8 mouse cellular contexts compared by ENCODE assay signal in genomic region chr6:29024000-29024417, GRCm38 (mm10). TPM values are rescaled to one million over a fixed set of nuclear protein-coding genes. Genes with fewer than 3 reads are reported as not detected.
DNase-seq lines count a peak whose midpoint lies in the region; ATAC-seq and TF ChIP-seq lines count a peak whose summit lies in the region.

No protein-coding gene starts in this region.

- H3K9ac ChIP-seq in intestine, embryonic 16.5 days (ENCODE audit: low read depth, low read length), result no peak overlapping the region
- no peak overlapping the region for H3K9ac ChIP-seq in limb, embryonic 14.5 days (ENCODE audit: low read depth, low read length, severe bottlenecking)
- no peak overlapping the region for H3K9ac ChIP-seq in stomach, embryonic 15.5 days

- H3K27me3 ChIP-seq in intestine, embryonic 16.5 days (replicated peaks; ENCODE audit: control insufficient read depth, insufficient read depth, low read length), result 0 out of 2 replicates have a peak, but pooled peaks cover 14% of the 10 kb centered on the region
- H3K27me3 ChIP-seq in limb, embryonic 14.5 days (ENCODE audit: control insufficient read depth, insufficient read depth, low read length), result no peaks in the 10 kb centered on the region
- H3K27me3 ChIP-seq in myocyte (ENCODE audit: control insufficient read depth, insufficient read depth, insufficient read length), result no peaks in the 10 kb centered on the region
- H3K27me3 ChIP-seq in stomach, embryonic 15.5 days (replicated peaks), result no peaks in the 10 kb centered on the region; the same call in 1 of the 2 replicates

- no peaks in the 10 kb centered on the region for H3K4me1 ChIP-seq in intestine, embryonic 16.5 days (ENCODE audit: control insufficient read depth, insufficient read depth, low read length)
- no peaks in the 10 kb centered on the region; the same call in 1 of the 2 replicates for H3K4me1 ChIP-seq in limb, embryonic 14.5 days (ENCODE audit: control insufficient read depth, insufficient read depth, low read length)
- peaks cover 3% of the 10 kb centered on the region for H3K4me1 ChIP-seq in stomach, embryonic 15.5 days

- no peak overlapping the region for H3K27ac ChIP-seq in intestine, embryonic 16.5 days (ENCODE audit: low read length)
- H3K27ac ChIP-seq in limb, embryonic 14.5 days (replicated peaks; ENCODE audit: low read depth, low read length), result no peak overlapping the region
- no peak overlapping the region for H3K27ac ChIP-seq in stomach, embryonic 15.5 days

- no peak overlapping the region for H3ac ChIP-seq in myocyte (ENCODE audit: control insufficient read depth, insufficient read length)

- no peaks in the 10 kb centered on the region for H3K9me3 ChIP-seq in intestine, embryonic 16.5 days (ENCODE audit: control insufficient read depth, low read length)
- no peaks in the 10 kb centered on the region for H3K9me3 ChIP-seq in limb, embryonic 14.5 days (ENCODE audit: control insufficient read depth, low read length)
- no peaks in the 10 kb centered on the region for H3K9me3 ChIP-seq in stomach, embryonic 15.5 days

- WGBS in intestine, embryonic 16.5 days, result 5% methylated on average over 16 of the region's 16 CpGs
- 8% methylated on average over 16 of the region's 16 CpGs for WGBS in limb, embryonic 14.5 days
- 8% methylated on average over 16 of the region's 16 CpGs for WGBS in stomach, embryonic 15.5 days

- H3K36me3 ChIP-seq in intestine, embryonic 16.5 days (ENCODE audit: control insufficient read depth, insufficient read depth, low read length), result no peaks in the 10 kb centered on the region
- H3K36me3 ChIP-seq in limb, embryonic 14.5 days (ENCODE audit: control insufficient read depth, insufficient read depth, low read length), result no peaks in the 10 kb centered on the region
- H3K36me3 ChIP-seq in myocyte (ENCODE audit: control insufficient read depth, insufficient read depth), result no peaks in the 10 kb centered on the region
- no peaks in the 10 kb centered on the region for H3K36me3 ChIP-seq in stomach, embryonic 15.5 days

- peak; percentile 81 for DNase-seq in A20 (ENCODE audit: low read depth, low spot score)
- DNase-seq in adrenal gland, adult (ENCODE audit: inconsistent age in 2 of 2, low spot score in 1 of 2), result peak; percentile 79 to 91
- peak; percentile 95 for DNase-seq in embryo, embryonic 10.5 days (ENCODE audit: low spot score)
- peak; percentile 44 to 62 for DNase-seq in gastrocnemius, postnatal 4 days (ENCODE audit: low spot score in 2 of 2)
- peak; percentile 87 for DNase-seq in limb, embryonic 14.5 days (ENCODE audit: low spot score)

- no peak for TF ChIP-seq POLR2A in limb, embryonic 14.5 days (IDR thresholded peaks at IDR 0.05; ENCODE audit: borderline replicate concordance, extremely low read depth, insufficient read depth, insufficient read length)
- no peak for TF ChIP-seq POLR2A in myocyte (IDR thresholded peaks at IDR 0.05; ENCODE audit: insufficient read length, low read depth)

- H3K79me2 ChIP-seq in myocyte (ENCODE audit: control insufficient read depth, insufficient read depth), result no peaks in the 10 kb centered on the region

- no peak overlapping the region for H3K4me3 ChIP-seq in intestine, embryonic 16.5 days (ENCODE audit: low read length)
- no peak overlapping the region for H3K4me3 ChIP-seq in limb, embryonic 14.5 days (replicated peaks; ENCODE audit: low read length)
- H3K4me3 ChIP-seq in myocyte, result no peak overlapping the region
- H3K4me3 ChIP-seq in stomach, embryonic 15.5 days (replicated peaks), result no peak overlapping the region

- H3K4me2 ChIP-seq in intestine, embryonic 16.5 days (ENCODE audit: low read depth, low read length), result peak overlapping the region; percentile 28; the same call in 1 of the 2 replicates
- H3K4me2 ChIP-seq in limb, embryonic 14.5 days (replicated peaks; ENCODE audit: low read depth, low read length, severe bottlenecking), result no peak overlapping the region
- H3K4me2 ChIP-seq in myocyte (ENCODE audit: low read depth), result peak overlapping the region; percentile 45
- peak overlapping the region; percentile 43 for H3K4me2 ChIP-seq in stomach, embryonic 15.5 days

- peak; percentile 67 for ATAC-seq in intestine, embryonic 16.5 days
- peak; percentile 62 for ATAC-seq in limb, embryonic 14.5 days (ENCODE audit: low FRiP score, low read depth)
- ATAC-seq in stomach, embryonic 15.5 days (ENCODE audit: insufficient read depth, low FRiP score, low read depth), result peak; percentile 32; the same call in 1 of the 2 replicates

TF ChIP-seq in myocyte, 11 proteins besides CTCF, POLR2A, EP300 and RAD21:
- TF ChIP-seq TCF3 (IDR thresholded peaks at IDR 0.05; ENCODE audit: insufficient read length, low read depth) (no peak), SRF (IDR thresholded peaks at IDR 0.05; ENCODE audit: control insufficient read depth, insufficient read length, low read depth) (peak; percentile 32)

RNA-seq across cellular contexts. Expression of gene Lep, which starts 36.0 kb away (rescaled TPM):
- total RNA-seq in gastrocnemius, postnatal 4 days (2021), result 1 to 10 TPM; 1.0 to 2.1 TPM
- polyA plus RNA-seq in intestine, embryonic 16.5 days (2015; fragmentation: Nextera tagmentation; extraction: Ambion mirVana), result not detected in 2 replicates
- polyA plus RNA-seq in limb, embryonic 14.5 days (2012; rRNA removed), result 0.03 TPM in 1 of 2 replicates, not detected in the other
- not detected in 2 replicates for polyA plus RNA-seq in limb, embryonic 14.5 days (2014; fragmentation: Nextera tagmentation; extraction: Ambion mirVana)
- polyA plus RNA-seq in myocyte (2012; fragmentation: generic; extraction: Trizol), result not detected
- polyA plus RNA-seq in stomach, embryonic 15.5 days (2015; fragmentation: Nextera tagmentation; extraction: Ambion mirVana), result not detected in 2 replicates
